Mouse (Mus musculus): ENCODE measurements around the gene Mtif3.

The Mtif3 gene

GRCm38 (mm10) chr5:146914088-146914766 lies 49.4 kb downstream of the Mtif3 start:
- peak; percentile 45 to 49 for DNase-seq

GRCm38 (mm10) chr5:146913355-146913754 lies 50.2 kb downstream of the Mtif3 start:
- no peak for DNase-seq

GRCm38 (mm10) chr5:146912206-146912605 lies 51.4 kb downstream of the Mtif3 start:
- DNase-seq: no peak

- DNase-seq: no peak
These were observed 55.0 kb downstream of the Mtif3 start for GRCm38 (mm10) chr5:146908629-146909028.

- DNase-seq: no peak
These were observed 56.1 kb downstream of the Mtif3 start for GRCm38 (mm10) chr5:146907533-146907932.

- peak; percentile 59 to 69 for DNase-seq
These were observed 58.0 kb downstream of the Mtif3 start for GRCm38 (mm10) chr5:146905486-146906172.

GRCm38 (mm10) chr5:146904404-146904803 lies 59.2 kb downstream of the Mtif3 start:
- DNase-seq: peak; percentile 53 to 66
